Mouse (Mus musculus) ES-Bruce4 (cell line): ENCODE measurements around the gene Dnah6.

ENCODE experiments used
- CTCF ChIP-seq: IDR thresholded peaks from one replicate; pipeline ENCODE4 v1.8.1; 2011; ENCODE audit warnings: low read depth, low read length
- POLR2A ChIP-seq: IDR thresholded peaks from one replicate; pipeline ENCODE4 v1.8.1; 2011; ENCODE audit warnings: low read length; ENCODE audit not compliant: insufficient read depth

DNA sequence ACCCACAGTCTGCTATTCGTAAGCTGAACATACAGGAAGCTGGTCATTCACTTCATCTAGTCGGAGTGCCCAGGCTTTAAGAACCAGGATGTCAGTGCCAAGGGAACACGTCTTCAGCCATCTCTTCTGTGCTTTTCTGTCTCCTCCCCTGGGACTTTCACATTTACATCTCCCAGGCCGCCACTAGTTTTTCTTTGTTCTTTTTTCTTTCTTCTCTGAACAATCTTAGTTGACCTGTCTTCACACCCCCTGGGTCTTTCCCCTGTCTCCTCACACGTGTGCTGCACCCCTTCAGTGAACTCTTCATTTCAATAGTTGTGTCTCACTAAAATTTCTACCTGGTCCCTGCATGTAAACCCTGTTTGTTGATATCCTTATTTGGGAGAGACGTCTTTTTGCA, 179.2 kb downstream of the Dnah6 start:
- TF ChIP-seq CTCF (no peak), POLR2A (no peak)
